Mouse (Mus musculus): ENCODE data around the gene Gm16513. TPM values are rescaled to one million over a fixed set of nuclear protein-coding genes. Genes with fewer than 3 reads are reported as not detected.

Gene Gm16513
- polyA plus RNA-seq (2015; fragmentation: Nextera tagmentation; extraction: Ambion mirVana) = not detected in 2 replicates

DNA sequence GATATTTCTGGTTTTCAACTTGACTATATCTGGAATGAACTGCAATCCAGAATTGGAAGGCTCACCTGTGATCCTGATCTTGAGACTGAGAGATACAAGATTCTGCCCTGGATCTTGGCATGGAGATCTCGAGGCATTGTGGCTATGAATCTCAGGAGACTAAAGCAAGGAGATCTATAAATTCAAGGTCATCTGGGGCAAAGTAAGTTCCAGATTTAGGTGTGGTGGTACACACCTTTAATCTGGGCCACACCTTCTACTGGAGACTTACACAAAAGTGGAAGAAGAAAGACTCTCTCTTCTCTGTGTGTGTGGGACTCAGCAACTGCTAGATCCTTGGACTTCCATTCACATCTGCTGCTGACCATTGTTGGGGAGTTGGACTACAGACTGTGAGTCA lies at the start of gene Gm16513:
Gene Gm16513, plus strand, starts transcription at position 301 of the 400 bp plus-strand sequence.

Other genes starting within 250 kb of the Gm16513 start
- gene Gm6367, start 194.0 kb upstream of the Gm16513 start, polyA plus RNA-seq (2015; fragmentation: Nextera tagmentation; extraction: Ambion mirVana) = not detected in 2 replicates
- gene Gm7942, start 75.7 kb upstream of the Gm16513 start, polyA plus RNA-seq (2015; fragmentation: Nextera tagmentation; extraction: Ambion mirVana) = not detected in 2 replicates
- gene Gm10424, start 90.1 kb downstream of the Gm16513 start, polyA plus RNA-seq (2015; fragmentation: Nextera tagmentation; extraction: Ambion mirVana) = not detected in 2 replicates
- gene Gm3259, start 123.3 kb downstream of the Gm16513 start, polyA plus RNA-seq (2015; fragmentation: Nextera tagmentation; extraction: Ambion mirVana) = not detected in 2 replicates

Data from urinary bladder, postnatal 0 days (tissue).